Comparison of ENCODE assay signal across 9 mouse cellular contexts in the genomic region with DNA sequence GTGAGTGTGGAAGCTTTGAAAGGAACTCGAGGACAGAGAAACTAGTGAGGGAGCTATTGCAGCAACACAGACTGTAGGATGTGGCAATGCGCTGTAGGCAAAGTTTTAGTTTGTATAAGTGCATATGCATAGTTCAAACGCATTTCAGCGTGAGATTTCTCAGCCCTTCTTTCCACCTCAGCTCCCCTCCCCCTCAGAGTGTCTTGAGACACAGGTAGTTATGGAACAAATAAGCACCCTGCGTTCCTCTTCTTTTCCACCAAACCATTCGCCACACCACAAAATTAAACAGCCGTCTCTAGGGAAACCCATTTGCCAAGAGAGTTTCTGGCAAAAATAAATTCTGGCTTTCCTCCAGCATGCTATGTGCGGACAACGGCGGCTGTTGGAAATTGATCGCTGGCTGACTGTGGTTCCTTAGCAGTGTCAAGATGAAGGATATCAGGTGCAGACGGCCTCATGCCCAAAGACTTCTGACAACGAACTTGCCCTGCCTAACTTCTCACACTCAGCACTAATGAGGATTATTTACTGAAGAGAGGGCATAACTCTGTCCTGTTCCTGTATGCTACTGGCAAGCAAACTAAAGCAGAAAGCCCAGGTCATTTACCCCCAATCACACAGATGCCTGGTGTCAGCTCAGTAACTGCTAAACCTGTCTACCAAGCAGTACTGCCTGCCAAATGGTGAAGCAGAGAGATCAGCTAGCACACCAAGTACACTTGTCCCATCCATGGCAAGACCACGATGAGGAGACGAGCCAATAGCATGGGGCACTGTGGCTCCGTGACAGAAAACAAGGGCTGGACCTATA. TPM values are rescaled to one million over a fixed set of nuclear protein-coding genes. Genes with fewer than 3 reads are reported as not detected.
DNase-seq lines count a peak whose midpoint lies in the region; ATAC-seq lines count a peak whose summit lies in the region.
"Had no signal": no experiment of that assay in that cellular context is flagged by ENCODE, and none has a peak within 500 bp of the region (broad histone marks: within the 10 kb centered on the region; RNA-seq: fewer than 3 reads in every experiment).

No protein-coding gene starts in this region.

- no peak overlapping the region for H3K4me3 ChIP-seq in hindbrain, embryonic 16.5 days (ENCODE audit: low read length)
- no peak overlapping the region for H3K4me3 ChIP-seq in hindbrain, embryonic 10.5 days
- peak overlapping the region; percentile 31 for H3K4me3 ChIP-seq in heart, embryonic 16.5 days (ENCODE audit: low read length)
- no peak overlapping the region for H3K4me3 ChIP-seq in neural tube, embryonic 15.5 days (replicated peaks)
- H3K4me3 ChIP-seq: limb, embryonic 12.5 days had no signal

- intact Hi-C loops in left cerebral cortex, postnatal 25 days (cut with DNase I) = no loop called here

- peak overlapping the region; percentile 31 for H3K4me2 ChIP-seq in hindbrain, embryonic 16.5 days (ENCODE audit: low read length)
- H3K4me2 ChIP-seq in heart, embryonic 16.5 days (ENCODE audit: low read depth, low read length) = peak overlapping the region; percentile 57
- 0 out of 2 replicates have a peak overlapping the region, but pooled peaks have one; percentile 9 for H3K4me2 ChIP-seq in neural tube, embryonic 15.5 days
- H3K4me2 ChIP-seq: limb, embryonic 12.5 days had no signal

- H3K27me3 ChIP-seq in hindbrain, embryonic 16.5 days (replicated peaks; ENCODE audit: control insufficient read depth, insufficient read depth, low read length) = no peaks in the 10 kb centered on the region
- no peaks in the 10 kb centered on the region for H3K27me3 ChIP-seq in hindbrain, embryonic 10.5 days (ENCODE audit: insufficient read depth, poor library complexity, severe bottlenecking)
- no peaks in the 10 kb centered on the region for H3K27me3 ChIP-seq in heart, embryonic 16.5 days (ENCODE audit: control insufficient read depth, insufficient read depth, low read length)
- no peaks in the 10 kb centered on the region for H3K27me3 ChIP-seq in neural tube, embryonic 15.5 days (replicated peaks)
- H3K27me3 ChIP-seq: limb, embryonic 12.5 days had no signal

- ATAC-seq in hindbrain, embryonic 16.5 days = no peak
- ATAC-seq in common myeloid progenitor, adult 5-6 weeks (replicated peaks; ENCODE audit: low read depth, poor library complexity, severe bottlenecking) = peak; percentile 24
- ATAC-seq in heart, embryonic 16.5 days (replicated peaks; ENCODE audit: extremely low read depth, insufficient read depth, low FRiP score) = peak; percentile 18
- no peak for ATAC-seq in neural tube, embryonic 15.5 days (ENCODE audit: low FRiP score)

- H3K9ac ChIP-seq in hindbrain, embryonic 16.5 days (ENCODE audit: low read depth, low read length) = no peak overlapping the region
- peak overlapping the region; percentile 41; the same call in 1 of the 2 replicates for H3K9ac ChIP-seq in heart, embryonic 16.5 days (ENCODE audit: low read length)
- H3K9ac ChIP-seq in neural tube, embryonic 15.5 days (replicated peaks) = no peak overlapping the region
- H3K9ac ChIP-seq: limb, embryonic 12.5 days had no signal

- 50% methylated on average over 16 of the region's 16 CpGs for WGBS in hindbrain, embryonic 16.5 days
- 88% methylated on average over 16 of the region's 16 CpGs for WGBS in hindbrain, embryonic 10.5 days
- WGBS in heart, embryonic 16.5 days = 31% methylated on average over 16 of the region's 16 CpGs
- 57% methylated on average over 16 of the region's 16 CpGs for WGBS in neural tube, embryonic 15.5 days

- no peaks in the 10 kb centered on the region for H3K36me3 ChIP-seq in hindbrain, embryonic 16.5 days (ENCODE audit: control insufficient read depth, insufficient read depth, low read length)
- H3K36me3 ChIP-seq in hindbrain, embryonic 10.5 days = no peaks in the 10 kb centered on the region
- H3K36me3 ChIP-seq in heart, embryonic 16.5 days (ENCODE audit: control insufficient read depth, insufficient read depth) = no peaks in the 10 kb centered on the region
- H3K36me3 ChIP-seq in neural tube, embryonic 15.5 days = no peaks in the 10 kb centered on the region
- H3K36me3 ChIP-seq: limb, embryonic 12.5 days had no signal

- no peak for DNase-seq in hindbrain, embryonic 10.5 days (ENCODE audit: low spot score)
- DNase-seq in MN1 (ENCODE audit: low spot score) = peak; percentile 77
- DNase-seq in left cerebral cortex, postnatal 25 days (ENCODE audit: low spot score in 2 of 2) = peak; percentile 41 to 69
- DNase-seq in urinary bladder, adult 2 months (ENCODE audit: low spot score) = no peak

- no peaks in the 10 kb centered on the region for H3K9me3 ChIP-seq in hindbrain, embryonic 16.5 days (ENCODE audit: control insufficient read depth, low read length)
- H3K9me3 ChIP-seq in hindbrain, embryonic 10.5 days = no peaks in the 10 kb centered on the region
- no peaks in the 10 kb centered on the region for H3K9me3 ChIP-seq in heart, embryonic 16.5 days (replicated peaks; ENCODE audit: control insufficient read depth, low read length)
- no peaks in the 10 kb centered on the region for H3K9me3 ChIP-seq in neural tube, embryonic 15.5 days (replicated peaks)
- H3K9me3 ChIP-seq: limb, embryonic 12.5 days had no signal

- H3K4me1 ChIP-seq in hindbrain, embryonic 16.5 days (ENCODE audit: control insufficient read depth, insufficient read depth, low read depth, low read length) = peaks cover 12% of the 10 kb centered on the region
- no peaks in the 10 kb centered on the region for H3K4me1 ChIP-seq in hindbrain, embryonic 10.5 days (replicated peaks)
- H3K4me1 ChIP-seq in heart, embryonic 16.5 days (ENCODE audit: control insufficient read depth, insufficient read depth, low read length) = peaks cover 25% of the 10 kb centered on the region
- peaks cover 18% of the 10 kb centered on the region for H3K4me1 ChIP-seq in neural tube, embryonic 15.5 days

- no peak overlapping the region; the same call in 1 of the 2 replicates for H3K27ac ChIP-seq in hindbrain, embryonic 16.5 days (ENCODE audit: low read depth, low read length)
- H3K27ac ChIP-seq in hindbrain, embryonic 10.5 days = no peak overlapping the region
- peak overlapping the region; percentile 58 for H3K27ac ChIP-seq in heart, embryonic 16.5 days (ENCODE audit: low read length)
- H3K27ac ChIP-seq in neural tube, embryonic 15.5 days (replicated peaks) = no peak overlapping the region
- H3K27ac ChIP-seq: limb, embryonic 12.5 days had no signal

RNA-seq across cellular contexts. Expression of gene Fam69a, which starts 25.2 kb away (rescaled TPM):
- 68.1 and 73.3 TPM in 2 replicates for polyA plus RNA-seq in hindbrain, embryonic 16.5 days (2015; fragmentation: Nextera tagmentation; extraction: Ambion mirVana)
- polyA plus RNA-seq in hindbrain, embryonic 10.5 days (2016; fragmentation: Nextera tagmentation; extraction: Ambion mirVana) = 18.6 and 22.2 TPM in 2 replicates
- total RNA-seq in common myeloid progenitor, adult 5-6 weeks (2017) = 15.8 and 28.6 TPM in 2 replicates
- polyA plus RNA-seq in heart, embryonic 16.5 days (2015; fragmentation: Nextera tagmentation; extraction: Ambion mirVana) = 21.0 and 23.1 TPM in 2 replicates
- 10 to 100 TPM; 31.4 to 32.1 TPM for total RNA-seq in left cerebral cortex, postnatal 25 days (2021)
- polyA plus RNA-seq in neural tube, embryonic 15.5 days (2015; fragmentation: Nextera tagmentation; extraction: Ambion mirVana) = 72.4 and 79.1 TPM in 2 replicates
- 16.6 and 17.4 TPM in 2 replicates for polyA plus RNA-seq in urinary bladder, adult 2 months (2012; rRNA removed)

Comparison
In these comparisons a context has a peak if more than half of its experiments do, and no peak if none do; other contexts are left out.
1. ATAC-seq: peak in common myeloid progenitor, adult 5-6 weeks (single experiment) and heart, embryonic 16.5 days (single experiment); none in hindbrain, embryonic 16.5 days (single experiment) and neural tube, embryonic 15.5 days (single experiment).
2. DNase-seq: peak in MN1 (single experiment) and left cerebral cortex, postnatal 25 days (2 of 2); none in hindbrain, embryonic 10.5 days (single experiment) and urinary bladder, adult 2 months (single experiment).
3. Peak in every context shown above with its lines, with median percentiles within 50 percentile points of each other: H3K4me2 ChIP-seq.